Mouse (Mus musculus): Measurements from ENCODE around the gene Fam122b.

The Fam122b gene

GRCm38 (mm10) chrX:53196392-53196791 lies 73.2 kb downstream of the Fam122b start:
- DNase-seq: no peak

All from lung, postnatal 14 days (tissue).